Mouse (Mus musculus) activated CD4-positive, CD25-positive, alpha-beta regulatory T cell, adult 4 months (primary cell): ENCODE measurements around the gene Plce1. TPM values are rescaled to one million over a fixed set of nuclear protein-coding genes. Genes with fewer than 3 reads are reported as not detected.
"Not testable (repeated sequence)": the region's sequence is repeated elsewhere in the genome, so short reads cannot be mapped to it uniquely, and the experiment has no call there.

Source experiments
- ATAC-seq: one replicate; pipeline ENCODE4 v1.8.0; 2017
- polyA plus RNA-seq, 2 experiments: library from polyadenylated mRNA; unstranded; fragments of 100-300 nt; shearing (Covaris generic); gene quantifications; one replicate each; pipeline ENCODE4 v1.2.1; 2017

Plce1 gene
- polyA plus RNA-seq, 2 experiments from 2014 or later = 0.13 TPM; not detected in 1

DNA sequence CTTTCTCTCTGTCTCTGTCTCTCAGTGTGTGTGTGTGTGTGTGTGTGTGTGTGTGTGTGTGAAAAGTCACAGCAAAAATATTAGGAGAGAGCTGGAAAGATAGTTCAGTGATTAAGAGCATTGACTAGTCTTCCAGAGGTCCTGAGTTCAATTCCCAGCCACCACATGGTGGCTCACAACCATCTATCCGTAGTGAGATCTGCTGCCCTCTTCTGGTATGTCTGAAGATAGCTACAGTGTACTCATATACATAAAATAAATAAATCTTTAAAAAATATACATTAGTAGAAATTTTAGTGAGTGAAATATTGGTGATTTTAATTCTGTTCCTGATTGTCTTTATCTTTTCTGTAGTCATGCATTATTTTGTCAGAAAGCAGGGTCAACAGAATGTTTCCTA is 161.6 kb downstream of the Plce1 start:
- ATAC-seq = not testable (repeated sequence)

DNA sequence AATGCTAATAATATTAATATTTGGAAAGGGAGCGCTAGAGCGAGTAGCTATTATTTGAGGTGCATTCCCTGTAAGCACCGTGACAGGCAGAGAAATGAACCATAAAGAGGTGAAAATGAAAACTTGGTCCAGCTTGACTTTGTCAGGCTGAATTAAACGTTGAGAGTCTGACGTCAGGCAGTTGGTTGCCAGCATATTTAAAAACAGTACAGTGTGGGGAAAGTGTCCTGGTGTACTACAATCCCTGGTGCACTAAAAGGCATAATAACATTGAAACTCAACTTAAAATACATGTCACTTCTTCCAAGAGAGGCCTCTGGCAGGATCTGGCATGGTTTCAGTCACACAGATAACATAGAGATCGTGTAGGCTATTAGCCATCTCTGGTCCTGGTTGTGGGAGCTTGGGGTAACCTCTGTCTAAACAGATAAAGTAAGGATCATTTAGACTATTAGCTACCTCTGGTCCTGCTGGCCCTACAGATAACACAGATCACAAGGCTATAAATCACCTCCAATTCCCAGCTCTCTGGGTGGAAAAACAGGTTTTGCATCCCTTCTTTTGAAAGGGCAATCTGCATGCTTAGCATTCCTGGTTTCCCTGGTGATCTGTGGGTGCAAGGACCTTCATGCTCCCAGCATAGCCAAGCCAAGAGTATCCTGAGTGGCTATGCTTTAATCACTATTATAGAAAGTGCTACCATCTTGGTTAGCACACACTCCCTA is 164.1 kb downstream of the Plce1 start:
- no peak for ATAC-seq

DNA sequence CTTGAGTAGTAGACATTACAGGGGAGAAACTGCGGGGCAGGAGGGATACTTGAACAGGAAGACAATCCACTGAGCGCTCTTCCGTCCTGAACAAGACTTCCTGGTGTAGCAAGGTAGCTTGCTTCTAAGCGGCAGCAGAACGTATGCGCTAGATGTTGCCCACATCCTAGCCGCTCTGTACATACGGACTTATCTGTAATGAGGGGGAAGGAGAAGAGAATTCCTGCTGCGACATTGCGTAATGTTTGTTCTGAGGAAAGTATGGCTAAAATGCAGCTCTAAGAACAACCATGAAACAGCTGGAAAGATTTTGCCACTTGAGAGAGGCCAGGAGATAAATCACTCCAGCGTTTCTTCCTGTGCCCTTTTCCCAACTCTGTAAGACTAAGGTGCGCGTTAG is 177.1 kb downstream of the Plce1 start:
- no peak for ATAC-seq

DNA sequence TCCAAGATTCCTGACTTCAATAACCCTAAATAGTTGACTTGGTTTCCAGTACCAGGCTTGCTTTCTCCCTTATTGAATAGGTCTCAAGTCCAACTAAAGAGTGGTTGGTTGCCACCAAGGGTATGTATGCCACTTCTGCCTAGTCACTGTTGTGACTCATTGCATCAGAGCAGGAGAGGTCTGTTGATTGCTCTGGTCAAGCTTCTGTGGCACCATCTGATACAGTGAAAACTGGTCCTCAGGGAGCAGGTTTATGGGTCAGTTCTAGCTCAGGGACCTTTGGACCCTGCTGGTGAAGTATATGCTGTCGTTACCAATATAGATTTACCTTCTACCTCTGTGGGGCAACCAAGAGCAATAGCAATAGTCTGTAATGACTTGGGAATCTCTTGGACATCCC is 184.5 kb downstream of the Plce1 start:
- no peak for ATAC-seq

DNA sequence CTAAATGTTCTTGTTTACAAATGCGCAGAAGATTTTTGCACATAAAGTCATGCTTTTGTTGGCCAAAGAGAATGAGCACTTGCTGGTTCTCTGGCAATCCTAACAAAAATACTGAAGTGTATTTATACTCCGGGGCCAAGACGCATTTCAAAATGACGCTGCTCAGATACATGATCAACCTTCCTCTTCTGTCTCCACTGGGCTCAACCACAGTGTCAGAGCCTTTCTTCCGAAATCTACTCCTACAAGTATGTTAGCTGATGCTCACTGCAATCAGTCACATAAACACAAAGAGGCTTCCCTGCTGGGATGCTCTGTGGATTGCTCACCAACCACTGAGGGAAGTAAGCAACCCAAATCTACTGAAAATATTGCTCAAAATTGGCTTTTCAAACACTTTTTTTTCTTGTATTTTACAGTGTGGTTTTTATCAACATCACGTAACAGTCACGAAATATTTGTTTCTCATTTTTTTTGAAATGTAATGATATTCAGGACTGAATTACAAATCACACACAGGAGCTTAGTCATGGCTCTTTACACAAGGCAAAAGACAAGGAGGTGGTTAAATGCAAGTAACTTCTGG is 191.2 kb downstream of the Plce1 start:
- ATAC-seq = no peak

DNA sequence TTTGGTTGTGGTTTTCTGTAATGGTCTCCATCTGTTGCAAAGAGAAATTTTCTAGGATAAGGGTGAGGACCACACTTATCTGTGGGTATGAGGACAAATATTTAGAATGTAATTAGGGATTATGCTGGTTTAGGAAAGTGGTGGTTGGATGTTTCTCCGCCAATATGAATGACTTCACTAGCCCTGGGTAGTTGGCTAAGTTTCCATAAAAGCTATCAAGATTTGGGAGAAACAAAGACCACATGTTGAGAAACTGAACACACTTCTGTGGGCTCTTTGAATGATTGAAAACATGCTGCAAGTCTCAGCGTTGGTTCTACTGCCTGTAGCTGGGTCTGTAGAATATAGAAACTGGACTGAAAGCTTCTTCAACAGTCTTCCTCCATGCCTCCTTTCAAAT is 193.0 kb downstream of the Plce1 start:
- no peak for ATAC-seq

DNA sequence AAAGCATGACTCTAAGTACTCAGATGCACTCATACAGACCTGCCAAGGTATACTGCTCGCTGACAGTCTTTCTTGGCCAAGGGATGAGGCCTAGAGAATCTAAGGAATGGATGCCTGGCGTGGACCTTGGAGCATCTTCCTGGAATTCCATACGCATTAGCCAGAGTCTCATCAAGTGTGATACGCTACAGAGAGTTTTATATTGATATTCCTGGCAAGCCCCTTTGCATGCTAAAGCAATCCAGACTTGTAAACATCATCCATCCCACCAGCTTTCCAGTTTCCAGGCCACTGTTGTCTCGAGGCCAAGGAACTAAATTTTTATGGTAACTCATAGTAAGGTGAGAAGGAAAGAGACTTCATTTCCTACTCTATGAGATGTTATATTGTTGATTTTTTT is 197.7 kb downstream of the Plce1 start:
- no peak for ATAC-seq

DNA sequence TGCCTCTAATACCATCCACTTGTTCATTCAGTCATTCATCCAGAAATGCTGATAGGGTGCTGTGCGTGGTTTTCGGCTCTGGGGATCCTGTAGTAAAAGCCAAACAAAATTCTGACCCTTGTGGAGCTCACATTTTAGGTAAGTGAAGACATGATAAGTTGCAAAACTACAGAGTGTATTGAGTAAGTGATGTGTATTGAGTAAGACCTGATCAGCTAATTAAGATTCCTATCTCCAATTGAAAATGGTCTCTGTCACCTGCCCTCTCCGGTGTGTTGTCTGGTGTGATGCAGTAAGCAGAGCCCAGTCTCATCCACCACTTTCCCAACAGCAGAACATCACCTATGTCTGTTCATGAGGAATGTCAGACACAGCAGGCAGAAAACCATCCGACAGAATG is 198.6 kb downstream of the Plce1 start:
- no peak for ATAC-seq

DNA sequence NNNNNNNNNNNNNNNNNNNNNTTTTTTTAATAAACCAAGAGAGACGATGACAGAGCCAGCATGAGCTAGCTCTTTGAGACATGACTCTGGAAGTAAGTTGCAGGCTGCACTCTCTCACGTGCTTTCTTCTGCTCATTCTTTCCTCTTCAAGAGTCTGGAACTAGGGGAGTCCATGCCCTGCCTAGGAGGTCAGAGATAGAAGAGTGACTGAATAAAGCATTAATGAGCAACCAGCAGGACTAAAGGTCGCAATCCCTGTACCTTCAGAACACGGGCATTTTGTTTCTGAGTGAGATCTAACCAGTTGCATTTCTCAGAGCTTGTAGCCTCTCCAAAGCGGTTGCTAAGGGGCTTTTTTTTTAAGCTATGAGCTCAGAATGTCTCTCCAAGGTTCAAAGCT is 206.4 kb downstream of the Plce1 start:
- no peak for ATAC-seq

DNA sequence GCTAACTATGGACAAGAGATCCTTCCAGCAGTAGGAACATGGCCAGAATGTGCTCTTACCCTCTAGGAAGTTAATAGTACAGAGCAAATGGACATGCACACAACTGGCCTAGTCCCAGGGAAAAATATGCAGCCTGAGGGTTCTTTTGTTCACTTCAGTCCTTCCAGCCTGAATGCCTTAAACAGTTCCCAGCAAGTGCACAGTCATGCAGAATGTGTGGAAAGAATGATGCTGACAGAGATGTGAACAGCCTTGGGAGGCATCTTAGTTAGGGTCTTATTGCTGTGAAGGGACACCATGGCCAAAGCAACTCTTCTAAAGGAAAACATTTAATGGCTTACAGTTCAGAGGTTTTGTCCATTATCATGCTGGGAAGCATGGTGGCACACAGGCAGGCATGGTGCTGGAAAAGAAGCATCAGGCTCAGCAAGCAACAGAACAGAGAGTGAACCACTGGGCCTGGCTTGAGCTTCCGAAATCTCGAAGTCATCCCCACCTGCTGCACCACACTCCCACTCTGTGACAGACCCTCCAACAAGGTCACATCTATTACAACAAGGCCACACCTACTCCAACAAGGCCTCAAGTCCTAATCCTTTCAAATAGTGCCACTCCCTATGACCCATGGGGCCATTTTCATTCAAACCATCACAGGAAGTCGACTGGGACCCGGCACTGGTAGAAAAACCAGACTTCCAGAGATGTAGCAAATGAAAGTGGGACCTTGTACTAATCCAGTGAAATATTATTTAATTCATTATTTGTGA is 208.0 kb downstream of the Plce1 start:
- no peak for ATAC-seq

DNA sequence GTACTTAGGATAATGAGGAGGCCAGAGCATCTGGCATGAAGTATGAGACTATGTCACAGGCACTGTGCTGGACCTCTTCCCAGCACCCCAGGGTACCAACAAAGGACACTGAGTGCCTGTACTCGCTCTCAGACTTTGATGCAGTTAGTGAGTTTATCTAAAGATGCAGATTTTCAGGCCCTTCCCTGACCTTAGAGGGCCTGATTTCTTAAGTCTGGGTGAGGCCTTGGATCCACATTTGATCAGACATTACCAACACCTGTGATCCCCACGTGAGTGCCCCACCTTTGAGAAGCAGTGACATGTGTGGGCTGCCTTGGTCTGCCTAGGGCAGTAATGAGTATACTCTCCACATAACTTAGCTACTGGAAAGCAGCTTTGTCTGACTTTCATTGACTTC is 209.4 kb downstream of the Plce1 start:
- no peak for ATAC-seq

DNA sequence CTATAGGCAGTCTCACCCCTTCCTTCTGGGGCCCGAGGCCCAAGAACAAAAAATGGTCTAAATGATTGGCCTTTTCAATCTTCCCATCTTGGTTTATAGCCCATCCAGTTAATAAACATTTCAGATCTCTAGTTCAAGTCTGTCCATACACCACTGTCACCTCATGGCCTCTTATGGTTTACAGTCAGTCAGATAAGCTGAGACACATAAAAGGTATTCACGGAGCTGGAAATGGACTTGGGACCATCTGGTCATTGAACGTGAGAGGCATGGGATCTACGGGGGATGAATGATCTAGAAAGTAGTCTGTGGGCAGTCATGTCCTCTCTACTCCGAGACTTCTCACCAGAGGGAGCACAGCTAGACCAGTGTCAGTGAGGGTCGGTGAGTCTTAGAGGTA is 210.6 kb downstream of the Plce1 start:
- no peak for ATAC-seq

DNA sequence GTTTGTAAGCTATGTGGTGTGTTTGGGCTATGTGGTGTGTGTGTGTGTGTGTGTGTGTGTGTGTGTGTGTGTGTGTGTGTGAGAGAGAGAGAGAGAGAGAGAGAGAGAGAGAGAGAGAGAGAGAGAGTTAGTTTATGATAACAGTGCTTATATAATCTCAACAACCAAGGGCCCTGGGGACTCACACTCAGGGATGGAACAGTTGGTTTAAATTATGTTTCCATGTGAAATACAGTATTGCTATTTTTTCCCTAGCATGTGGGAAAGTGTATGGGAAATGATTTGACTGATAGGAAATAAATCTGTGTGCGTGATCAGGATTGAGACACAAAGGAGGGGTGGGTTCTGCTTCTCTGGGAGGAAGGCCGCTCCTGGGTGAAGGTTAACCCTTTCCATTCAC is 212.4 kb downstream of the Plce1 start:
- ATAC-seq = no peak

DNA sequence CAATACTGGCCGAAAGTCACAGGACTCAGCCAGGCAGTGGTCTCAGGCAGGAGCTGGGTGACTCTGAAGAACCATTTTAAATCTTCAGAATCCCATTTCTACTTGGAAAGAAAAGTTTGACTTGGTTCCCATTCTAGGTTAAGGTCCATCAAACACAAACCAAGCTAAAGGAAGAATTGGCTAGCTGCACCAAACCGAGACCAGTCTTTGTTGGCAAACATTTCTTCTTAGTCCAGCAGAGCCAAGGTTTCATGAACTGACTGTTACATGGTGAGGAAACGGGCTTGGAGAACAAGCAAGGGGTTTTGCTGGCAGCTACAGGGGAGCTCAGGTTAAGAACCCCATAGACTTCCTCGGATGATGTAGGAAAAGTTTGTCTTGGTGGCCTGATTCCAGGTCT is 212.9 kb downstream of the Plce1 start:
- no peak for ATAC-seq

DNA sequence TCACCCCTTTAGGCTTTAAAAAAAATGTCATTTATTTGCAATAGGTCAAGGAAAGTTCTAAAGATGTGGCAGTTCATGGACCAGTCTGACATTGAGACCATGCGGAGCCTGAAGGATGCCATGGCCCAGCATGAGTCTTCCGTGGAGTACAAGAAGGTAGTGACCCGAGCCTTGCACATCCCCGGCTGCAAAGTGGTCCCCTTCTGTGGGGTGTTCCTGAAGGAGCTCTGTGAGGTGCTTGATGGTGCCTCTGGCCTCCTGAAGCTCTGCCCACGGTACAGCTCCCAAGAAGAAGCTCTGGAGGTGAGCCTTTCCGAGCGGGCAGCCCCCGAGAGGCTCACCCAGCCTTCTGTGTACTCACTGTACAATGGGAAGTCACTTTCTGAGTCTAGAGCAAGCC is 220.9 kb downstream of the Plce1 start:
- no peak for ATAC-seq

DNA sequence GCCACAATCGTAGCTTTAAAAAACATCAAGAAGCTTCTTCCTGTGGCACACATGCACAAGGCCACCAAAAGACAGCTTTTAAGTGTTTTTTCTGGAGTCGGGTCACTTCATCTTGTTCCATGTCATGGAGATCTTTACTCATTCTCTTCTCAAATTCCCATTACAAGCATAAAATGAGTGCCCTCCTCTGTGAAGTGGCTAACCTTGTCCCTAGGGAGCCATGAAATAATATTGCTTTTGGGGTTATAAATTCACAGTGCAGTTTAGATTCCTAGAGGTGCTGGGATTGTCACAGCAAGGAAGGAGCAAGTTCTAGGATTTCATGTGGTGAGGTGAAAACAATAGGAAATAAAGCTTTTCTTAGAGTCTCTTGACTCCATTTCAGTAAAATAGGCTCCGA is 223.8 kb downstream of the Plce1 start:
- ATAC-seq = no peak

DNA sequence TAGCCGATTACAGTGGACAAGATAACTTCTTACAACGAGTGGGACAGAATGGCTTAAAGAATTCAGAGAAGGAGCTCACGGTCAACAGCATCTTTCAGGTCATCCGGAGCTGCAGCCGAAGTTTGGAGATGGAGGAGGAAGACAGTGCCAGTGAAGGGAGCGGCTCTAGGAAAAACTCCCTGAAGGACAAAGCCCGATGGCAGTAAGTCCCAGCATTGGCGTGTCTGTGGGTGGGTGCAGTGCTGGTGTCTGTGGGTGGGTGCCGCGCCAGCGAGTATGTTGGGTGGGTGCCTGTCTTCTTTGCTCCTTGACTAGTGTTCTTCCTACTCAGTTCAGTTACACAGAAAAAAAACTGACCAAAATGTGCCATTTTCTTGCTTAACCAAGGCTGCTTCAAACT is 224.3 kb downstream of the Plce1 start:
- ATAC-seq = no peak

DNA sequence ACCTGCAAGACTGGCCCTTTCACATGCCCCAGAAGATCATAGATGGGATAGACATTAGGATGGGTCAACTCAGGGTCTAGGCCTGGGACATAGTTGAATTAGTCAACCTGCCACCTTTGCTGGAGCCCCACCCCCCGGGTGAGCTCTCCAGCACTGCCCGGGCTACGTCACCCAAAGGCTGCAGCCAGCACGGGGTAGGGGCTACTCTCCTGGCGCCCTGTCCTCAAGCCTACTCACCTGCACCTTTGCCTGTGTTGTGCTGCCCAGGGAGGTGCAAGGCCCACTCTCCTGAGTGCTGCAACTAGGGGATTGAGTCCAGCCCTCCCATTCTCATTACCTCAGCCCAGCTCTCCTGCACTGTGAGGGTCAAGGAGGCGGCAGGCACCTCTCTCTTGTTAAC is 225.5 kb downstream of the Plce1 start:
- no peak for ATAC-seq

DNA sequence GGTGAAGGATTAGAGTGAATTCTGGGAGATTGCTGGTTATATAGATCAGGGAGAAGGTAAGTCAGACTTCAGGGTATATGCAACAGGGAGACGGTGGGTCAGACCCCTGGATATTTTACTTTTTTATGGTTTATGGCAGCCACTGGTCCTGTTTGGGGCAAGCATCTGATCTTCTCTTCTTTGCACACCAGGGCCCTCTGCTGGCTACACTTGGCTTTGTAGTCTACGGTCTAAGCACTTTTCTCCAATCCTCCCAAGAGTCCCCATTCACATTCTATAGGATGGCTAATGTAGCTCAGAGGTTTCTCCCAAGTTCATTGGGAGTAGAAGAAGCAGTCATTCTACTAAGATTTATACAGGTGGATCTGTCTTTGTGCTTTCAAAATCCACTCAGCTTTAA is 228.5 kb downstream of the Plce1 start:
- no peak for ATAC-seq

DNA sequence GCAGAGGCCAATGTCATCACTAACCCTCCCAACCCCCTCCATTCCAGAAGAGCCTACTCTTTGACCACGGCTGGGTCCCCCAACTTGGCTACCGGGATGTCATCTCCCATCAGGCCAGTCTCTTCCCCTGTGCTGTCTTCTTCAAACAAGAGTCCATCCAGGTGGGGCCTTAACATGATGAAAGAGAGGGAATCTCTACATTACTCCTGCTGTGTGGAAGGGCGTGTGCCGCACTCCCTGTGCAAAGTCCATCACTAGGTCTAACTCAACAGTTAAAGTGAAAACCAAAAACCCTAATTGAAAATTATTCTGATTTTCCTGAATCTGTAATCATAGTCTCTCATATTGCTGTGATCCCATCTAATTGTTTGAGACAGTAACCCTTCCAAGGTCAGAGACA is 240.9 kb downstream of the Plce1 start:
- ATAC-seq = no peak

DNA sequence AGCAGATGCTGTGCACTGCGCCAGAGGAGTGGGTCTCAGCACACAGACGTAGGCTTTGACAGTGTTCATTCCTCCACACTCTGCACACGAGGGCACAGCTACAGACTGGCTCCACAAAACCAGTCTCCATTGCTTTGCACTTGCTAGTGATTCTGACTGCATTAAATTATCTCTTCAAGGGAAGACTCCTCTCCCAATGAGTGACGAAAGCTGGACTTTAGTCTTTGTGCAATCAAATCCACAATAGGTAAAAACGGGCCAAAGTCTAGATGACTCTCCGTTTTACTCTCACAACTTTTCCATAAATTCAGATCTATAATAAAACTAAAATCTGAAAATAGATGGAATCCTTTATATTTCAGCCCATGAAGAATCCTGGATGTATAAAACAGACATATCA is 242.1 kb downstream of the Plce1 start:
- no peak for ATAC-seq

DNA sequence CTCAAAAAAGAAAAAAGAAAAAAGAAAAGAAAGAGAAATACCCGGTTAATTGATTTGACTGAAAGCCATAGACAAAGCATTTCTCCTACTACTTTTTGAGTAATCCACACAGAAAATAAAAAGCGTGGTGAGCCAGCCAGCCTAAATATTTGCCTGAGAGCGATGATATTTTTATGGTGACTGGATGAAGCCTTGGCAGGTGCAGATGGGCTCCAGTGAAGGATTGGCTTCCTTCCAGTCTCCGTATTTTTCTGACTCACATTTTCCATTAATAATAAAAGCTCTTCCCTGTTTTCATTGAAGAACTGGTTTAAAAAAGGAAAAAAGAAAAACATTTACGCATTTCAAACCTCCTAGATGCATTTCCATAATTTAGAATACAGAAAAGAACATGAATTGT is 243.1 kb downstream of the Plce1 start:
- no peak for ATAC-seq

DNA sequence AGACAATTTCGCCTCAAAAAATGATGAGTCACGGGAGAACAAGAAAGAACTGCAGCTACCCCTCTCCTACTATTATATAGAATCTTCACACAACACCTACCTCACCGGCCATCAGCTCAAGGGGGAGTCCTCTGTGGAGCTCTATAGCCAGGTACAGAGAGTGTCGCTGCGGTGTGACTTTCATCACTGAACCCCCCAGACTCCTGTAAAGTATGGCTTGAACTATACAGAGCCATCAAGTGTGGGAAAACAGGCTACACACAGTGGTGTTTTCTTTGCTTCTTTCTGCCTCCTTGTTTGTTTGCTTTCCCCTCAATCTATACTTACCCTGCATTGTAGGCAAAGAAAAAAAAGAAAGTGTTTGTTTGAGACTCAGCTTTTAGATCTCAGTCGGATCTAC is 247.9 kb downstream of the Plce1 start:
- ATAC-seq = no peak

DNA sequence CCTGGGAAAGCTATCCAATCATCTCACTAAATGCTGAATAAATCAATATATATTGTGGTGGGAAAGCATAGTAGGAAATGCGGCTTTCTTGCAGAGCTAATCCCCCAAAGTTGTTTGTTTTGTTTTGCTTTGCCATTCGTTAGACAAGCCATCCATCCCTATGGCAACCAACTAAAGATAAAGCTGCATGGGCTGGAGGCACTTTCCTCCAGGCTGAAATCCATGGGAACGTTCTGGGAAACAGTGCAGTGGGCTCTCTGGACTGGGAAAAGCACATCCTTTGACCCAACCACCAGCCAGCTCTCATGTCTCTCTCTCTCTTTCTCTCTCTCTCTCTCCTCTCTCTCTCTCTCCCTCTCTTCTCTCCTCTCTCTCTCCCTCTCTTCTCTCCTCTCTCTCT is 248.4 kb downstream of the Plce1 start:
- ATAC-seq = no peak
